In the genomic region with DNA sequence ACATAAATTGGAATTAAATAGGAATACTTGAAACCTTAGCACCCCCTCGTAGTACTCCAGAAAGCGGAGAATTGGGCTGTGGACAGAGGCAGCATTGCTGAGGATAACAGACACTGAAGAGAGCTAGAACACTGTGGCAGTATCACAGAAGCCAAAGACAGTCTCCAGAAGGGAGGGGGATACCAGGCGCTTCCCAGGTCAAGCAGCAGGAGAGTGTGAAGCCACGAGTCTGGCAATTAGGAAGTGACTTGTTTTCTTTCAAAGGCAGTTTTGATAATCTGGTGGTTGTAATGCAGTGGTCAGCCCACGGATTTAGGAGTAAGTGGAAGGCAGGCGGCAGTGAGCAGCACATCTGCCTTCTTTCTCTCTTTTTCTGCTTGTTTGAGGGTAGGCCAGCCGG, we compare ENCODE assay signal across 9 mouse cellular contexts. TPM values are rescaled to one million over a fixed set of nuclear protein-coding genes. Genes with fewer than 3 reads are reported as not detected.
DNase-seq lines count a peak whose midpoint lies in the region; ATAC-seq and TF ChIP-seq lines count a peak whose summit lies in the region.
"Had no signal": no experiment of that assay in that cellular context is flagged by ENCODE, and none has a peak within 500 bp of the region (broad histone marks: within the 10 kb centered on the region; RNA-seq: fewer than 3 reads in every experiment).

No protein-coding gene starts in this region.

- no peaks in the 10 kb centered on the region for H3K9me3 ChIP-seq in ES-Bruce4 (replicated peaks; ENCODE audit: control insufficient read depth, insufficient read depth, low read length, poor library complexity, severe bottlenecking)
- no peaks in the 10 kb centered on the region for H3K9me3 ChIP-seq in limb, embryonic 15.5 days

- no peak for TF ChIP-seq EP300 in ES-Bruce4 (IDR thresholded peaks at IDR 0.05; ENCODE audit: insufficient read depth, low read depth, low read length)

- H3K4me3 ChIP-seq in kidney, adult 2 months (ENCODE audit: insufficient read depth, low read depth, low read length): peak overlapping the region; percentile 1; the same call in 1 of the 2 replicates
- H3K4me3 ChIP-seq in ES-Bruce4 (ENCODE audit: low read depth, low read length): peak overlapping the region; percentile 57
- H3K4me3 ChIP-seq in cortical plate, adult 2 months (ENCODE audit: insufficient read depth, low read length): peak overlapping the region; percentile 63; the same call in 1 of the 2 replicates
- peak overlapping the region; percentile 76; the same call in 1 of the 2 replicates for H3K4me3 ChIP-seq in limb, embryonic 15.5 days

- H3K4me2 ChIP-seq in limb, embryonic 15.5 days: peak overlapping the region; percentile 78; the same call in 1 of the 2 replicates

- no peaks in the 10 kb centered on the region for H3K27me3 ChIP-seq in kidney, adult 2 months (replicated peaks; ENCODE audit: control insufficient read depth, insufficient read depth, low read length)
- H3K27me3 ChIP-seq in ES-Bruce4 (ENCODE audit: control insufficient read depth, insufficient read depth, low read length, poor library complexity, severe bottlenecking): no peaks in the 10 kb centered on the region
- H3K27me3 ChIP-seq in limb, embryonic 15.5 days: no peaks in the 10 kb centered on the region

- no peak for ATAC-seq in limb, embryonic 15.5 days (ENCODE audit: insufficient number of reproducible peaks, low FRiP score, low TSS enrichment, low read depth)
- no peak for ATAC-seq in CD4-positive, CD25-positive, alpha-beta regulatory T cell, adult 4 months

- no peaks in the 10 kb centered on the region for H3K36me3 ChIP-seq in kidney, adult 2 months (ENCODE audit: control insufficient read depth, insufficient read depth, low read length)
- no peaks in the 10 kb centered on the region for H3K36me3 ChIP-seq in ES-Bruce4 (ENCODE audit: control insufficient read depth, insufficient read depth, low read length, poor library complexity, severe bottlenecking)
- H3K36me3 ChIP-seq in limb, embryonic 15.5 days: no peaks in the 10 kb centered on the region

- DNase-seq in kidney, adult 2 months: peak; percentile 22
- DNase-seq in kidney, postnatal 4 days: no peak
- no peak for DNase-seq in gastrocnemius, postnatal 14 days
- no peak for DNase-seq in thymus, postnatal 4 days
- DNase-seq: kidney, postnatal 10 days had no signal

- H3K4me1 ChIP-seq in kidney, adult 2 months (ENCODE audit: control insufficient read depth, insufficient read depth, low read length): peaks cover 2% of the 10 kb centered on the region; the same call in 1 of the 2 replicates
- peaks cover 3% of the 10 kb centered on the region for H3K4me1 ChIP-seq in ES-Bruce4 (ENCODE audit: control insufficient read depth, insufficient read depth, low read length)
- peaks cover 2% of the 10 kb centered on the region; the same call in 1 of the 2 replicates for H3K4me1 ChIP-seq in cortical plate, adult 2 months (ENCODE audit: control insufficient read depth, insufficient read depth, low read length)
- peaks cover 13% of the 10 kb centered on the region; the same call in 1 of the 2 replicates for H3K4me1 ChIP-seq in limb, embryonic 15.5 days

- 59% methylated on average over 7 of the region's 7 CpGs for WGBS in kidney, adult 2 months
- WGBS in limb, embryonic 15.5 days: 48% methylated on average over 7 of the region's 7 CpGs

- H3K27ac ChIP-seq in kidney, adult 2 months (ENCODE audit: insufficient read depth, low read depth, low read length): 0 out of 2 replicates have a peak overlapping the region, but pooled peaks have one; percentile 42
- H3K27ac ChIP-seq in ES-Bruce4 (ENCODE audit: insufficient read depth, low read length): no peak overlapping the region
- no peak overlapping the region for H3K27ac ChIP-seq in cortical plate, adult 2 months (ENCODE audit: insufficient read depth, low read length)
- no peak overlapping the region for H3K27ac ChIP-seq in limb, embryonic 15.5 days

- TF ChIP-seq POLR2A in kidney, adult 2 months (IDR thresholded peaks at IDR 0.05; ENCODE audit: low read depth, low read length): no peak
- no peak for TF ChIP-seq POLR2A in ES-Bruce4 (IDR thresholded peaks at IDR 0.05; ENCODE audit: insufficient read depth, low read length)
- TF ChIP-seq POLR2A in cortical plate, adult 2 months (IDR thresholded peaks at IDR 0.05; ENCODE audit: extremely low read depth, insufficient read depth, low read length): no peak

- peak overlapping the region; percentile 66; the same call in 1 of the 2 replicates for H3K9ac ChIP-seq in ES-Bruce4 (ENCODE audit: low read depth, poor library complexity, severe bottlenecking)
- H3K9ac ChIP-seq in limb, embryonic 15.5 days: no peak overlapping the region

- no peak for TF ChIP-seq CTCF in kidney, adult 2 months (conservative IDR thresholded peaks at IDR 0.05; ENCODE audit: insufficient read depth, insufficient read length, low read depth, low read length)
- no peak for TF ChIP-seq CTCF in ES-Bruce4 (IDR thresholded peaks at IDR 0.05; ENCODE audit: low read depth, low read length)
- TF ChIP-seq CTCF in cortical plate, adult 2 months (IDR thresholded peaks at IDR 0.05; ENCODE audit: extremely low read depth, insufficient read depth, low read length): no peak

- intact Hi-C loops in gastrocnemius, postnatal 14 days (cut with DNase I; ENCODE audit: low total_unique reads): loop anchor here (2.0 kb wide), 1 partner anchor 67 kb away; no protein-coding TSS in a partner anchor

RNA-seq across cellular contexts. Expression of gene Tesk2, which starts 1.5 kb away (rescaled TPM):
- polyA plus RNA-seq in kidney, adult 2 months (2012; rRNA removed): 10.7 and 11.7 TPM in 2 replicates
- polyA plus RNA-seq in ES-Bruce4 (2011; ENCODE audit: insufficient read depth, insufficient read length, low read depth, missing spikeins): 20.6 and 21.9 TPM in 2 replicates
- 6.8 and 7.5 TPM in 2 replicates for polyA plus RNA-seq in cortical plate, adult 2 months (2012; rRNA removed)
- 7.6 and 7.8 TPM in 2 replicates for polyA plus RNA-seq in limb, embryonic 15.5 days (2015; fragmentation: Nextera tagmentation; extraction: Ambion mirVana)
- polyA plus RNA-seq in CD4-positive, CD25-positive, alpha-beta regulatory T cell, adult 4 months (2017; shearing (Covaris generic)): 1 to 10 TPM; 4.6 to 7.8 TPM
- total RNA-seq in gastrocnemius, postnatal 14 days (2021): 1 to 10 TPM; 1.8 to 2.5 TPM

RNA-seq across cellular contexts. Expression of gene Ccdc163, which starts 13.9 kb away (rescaled TPM):
- polyA plus RNA-seq in kidney, adult 2 months (2012; rRNA removed): 29.2 and 34.5 TPM in 2 replicates
- polyA plus RNA-seq in ES-Bruce4 (2011; ENCODE audit: insufficient read depth, insufficient read length, low read depth, missing spikeins): 45.2 and 49.0 TPM in 2 replicates
- 19.3 and 19.8 TPM in 2 replicates for polyA plus RNA-seq in cortical plate, adult 2 months (2012; rRNA removed)
- 18.8 and 20.7 TPM in 2 replicates for polyA plus RNA-seq in limb, embryonic 15.5 days (2015; fragmentation: Nextera tagmentation; extraction: Ambion mirVana)
- polyA plus RNA-seq in CD4-positive, CD25-positive, alpha-beta regulatory T cell, adult 4 months (2017; shearing (Covaris generic)): 10 to 100 TPM; 50.5 to 55.9 TPM
- 1 to 10 TPM; 3.9 to 4.0 TPM for total RNA-seq in gastrocnemius, postnatal 14 days (2021)

RNA-seq across cellular contexts. Expression of gene Mmachc, which starts 14.0 kb away (rescaled TPM):
- polyA plus RNA-seq in kidney, adult 2 months (2012; rRNA removed): 28.8 and 30.3 TPM in 2 replicates
- polyA plus RNA-seq in ES-Bruce4 (2011; ENCODE audit: insufficient read depth, insufficient read length, low read depth, missing spikeins): 35.9 and 36.1 TPM in 2 replicates
- 15.6 and 18.7 TPM in 2 replicates for polyA plus RNA-seq in cortical plate, adult 2 months (2012; rRNA removed)
- polyA plus RNA-seq in limb, embryonic 15.5 days (2015; fragmentation: Nextera tagmentation; extraction: Ambion mirVana): 19.6 and 21.4 TPM in 2 replicates
- polyA plus RNA-seq in CD4-positive, CD25-positive, alpha-beta regulatory T cell, adult 4 months (2017; shearing (Covaris generic)): 1 to 10 TPM; 3.4 to 9.2 TPM
- 10 to 100 TPM; 25.5 to 28.9 TPM for total RNA-seq in gastrocnemius, postnatal 14 days (2021)

RNA-seq across cellular contexts. Expression of gene Prdx1, which starts 36.9 kb away (rescaled TPM):
- polyA plus RNA-seq in kidney, adult 2 months (2012; rRNA removed): 282 and 478 TPM in 2 replicates
- 1,922 and 2,187 TPM in 2 replicates for polyA plus RNA-seq in ES-Bruce4 (2011; ENCODE audit: insufficient read depth, insufficient read length, low read depth, missing spikeins)
- polyA plus RNA-seq in cortical plate, adult 2 months (2012; rRNA removed): 222 and 249 TPM in 2 replicates
- 1,116 and 1,127 TPM in 2 replicates for polyA plus RNA-seq in limb, embryonic 15.5 days (2015; fragmentation: Nextera tagmentation; extraction: Ambion mirVana)
- 100 to 1,000 TPM; 602 to 696 TPM for polyA plus RNA-seq in CD4-positive, CD25-positive, alpha-beta regulatory T cell, adult 4 months (2017; shearing (Covaris generic))
- total RNA-seq in gastrocnemius, postnatal 14 days (2021): 100 to 1,000 TPM; 211 to 229 TPM

Comparison
In these comparisons a context has a peak if more than half of its experiments do, and no peak if none do; other contexts are left out.
1. H3K4me3 ChIP-seq: peak in every context shown above with its lines; median percentile 76 in limb, embryonic 15.5 days; 63 in cortical plate, adult 2 months; 57 in ES-Bruce4; 1 in kidney, adult 2 months.